Mouse (Mus musculus) G1E (cell line): ENCODE results near the gene Traf3. TPM values are rescaled to one million over a fixed set of nuclear protein-coding genes. Genes with fewer than 3 reads are reported as not detected.

ENCODE experiments used
- ATAC-seq: 2 replicates; pipeline ENCODE4 v1.8.0; 2016; ENCODE audit warnings: mild to moderate bottlenecking; ENCODE audit not compliant: insufficient number of reproducible peaks, poor library complexity, low FRiP score, severe bottlenecking; ENCODE audit errors: extremely low read depth
- DNase-seq: peaks from one replicate; pipeline ENCODE4 v3.0.0; 2012; ENCODE audit warnings: low spot score
- H3K27me3 ChIP-seq: 2 replicates; pipeline ENCODE4 v1.6.1; 2012; ENCODE audit warnings: mild to moderate bottlenecking, low read length, inconsistent platforms; ENCODE audit not compliant: insufficient read depth
- H3K36me3 ChIP-seq: replicated peaks from 2 replicates; pipeline ENCODE3; 2012; ENCODE audit warnings: mild to moderate bottlenecking, inconsistent platforms
- H3K4me1 ChIP-seq: 2 replicates; pipeline ENCODE4 v1.6.1; 2012; ENCODE audit warnings: low read depth, low read length, inconsistent platforms, mixed read lengths; ENCODE audit not compliant: insufficient read depth
- H3K4me3 ChIP-seq: 2 replicates; pipeline ENCODE4 v1.5.1; 2012; ENCODE audit warnings: low read depth, mild to moderate bottlenecking, inconsistent platforms, low read length, moderate library complexity, mixed read lengths
- H3K9me3 ChIP-seq: replicated peaks from 2 replicates; pipeline ENCODE4 v1.6.1; 2012; ENCODE audit warnings: inconsistent platforms
- CTCF ChIP-seq: IDR thresholded peaks from 2 replicates; pipeline ENCODE4 v1.5.1; 2012; ENCODE audit warnings: low read depth, low read length, inconsistent platforms, mixed read lengths
- GATA1 ChIP-seq: IDR thresholded peaks from 2 replicates; pipeline ENCODE4 v1.6.1; 2012; ENCODE audit warnings: borderline replicate concordance, low read length, inconsistent platforms, mixed read lengths
- GATA2 ChIP-seq: IDR thresholded peaks from 2 replicates; pipeline ENCODE4 v1.6.1; 2012; ENCODE audit warnings: low read depth, low read length, inconsistent platforms, borderline replicate concordance
- POLR2AphosphoS5 ChIP-seq: IDR thresholded peaks from 2 replicates; pipeline ENCODE4 v1.6.1; 2012; ENCODE audit warnings: low read depth, low read length, inconsistent platforms; ENCODE audit not compliant: insufficient replicate concordance
- TAL1 ChIP-seq: conservative IDR thresholded peaks from 2 replicates; pipeline ENCODE4 v1.6.1; 2012; ENCODE audit warnings: low read depth, low read length, inconsistent platforms, mixed read lengths
- polyA plus RNA-seq: library from polyadenylated mRNA; stranded (reverse); fragments of >175 nt; gene quantifications from 2 replicates; pipeline ENCODE4 v1.2.3, GENCODE M21; 2012
- total RNA-seq, 2 experiments: library from RNA; stranded (forward) in 1 of 2; stranded (reverse) in 1 of 2; fragments of 200-1000 nt in 1 of 2; fragments of >200 nt in 1 of 2; fragmentation: Nextera tagmentation in 1 of 2; gene quantifications; 2 replicates each; pipeline ENCODE4 v1.2.3; 2014 to 2017

Traf3 gene
- total and polyA plus RNA-seq, 3 experiments, result 0.16 TPM; not detected in 2

DNA sequence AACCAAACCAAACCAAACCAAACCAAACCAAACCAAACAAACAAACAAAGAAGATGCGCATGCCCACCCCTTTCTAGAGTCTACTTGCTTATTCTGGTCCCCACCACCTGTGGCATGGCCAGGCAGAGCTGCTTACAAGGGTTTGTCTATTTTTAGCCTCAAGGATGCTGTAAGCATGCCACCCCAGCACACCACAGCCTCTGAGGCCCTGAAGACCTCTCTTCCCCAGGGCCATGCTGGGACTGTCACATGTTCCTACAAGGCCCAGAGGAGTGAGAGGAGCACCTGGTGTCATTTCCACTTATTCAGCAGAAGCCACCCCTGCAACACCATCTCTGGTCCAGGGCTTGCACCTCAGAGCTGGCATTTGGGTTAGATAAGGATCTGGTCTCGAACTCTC lies 21.6 kb upstream of the Traf3 start:
- DNase-seq (no peak), ATAC-seq (no peak)
- H3K9me3 ChIP-seq, result peaks cover 3% of the 10 kb centered on the region; the same call in 1 of the 2 replicates
- no peaks in the 10 kb centered on the region for H3K36me3 ChIP-seq
- no peak for TF ChIP-seq CTCF
- TF ChIP-seq TAL1, result no peak
- no peak for TF ChIP-seq GATA1
- no peak for TF ChIP-seq POLR2AphosphoS5
- TF ChIP-seq GATA2, result no peak
- no peak overlapping the region for H3K4me3 ChIP-seq
- peaks cover 42% of the 10 kb centered on the region for H3K27me3 ChIP-seq
- peaks cover 3% of the 10 kb centered on the region for H3K4me1 ChIP-seq

GRCm38 (mm10) chr12:111145269-111145668 lies 20.9 kb upstream of the Traf3 start:
- peaks cover 41% of the 10 kb centered on the region for H3K27me3 ChIP-seq
- ATAC-seq (no peak), DNase-seq (no peak)
- peaks cover 3% of the 10 kb centered on the region; the same call in 1 of the 2 replicates for H3K9me3 ChIP-seq
- TF ChIP-seq CTCF, result no peak
- no peak for TF ChIP-seq GATA2
- TF ChIP-seq TAL1, result no peak
- no peak for TF ChIP-seq POLR2AphosphoS5
- TF ChIP-seq GATA1, result no peak
- H3K36me3 ChIP-seq, result no peaks in the 10 kb centered on the region
- H3K4me3 ChIP-seq, result no peak overlapping the region
- peaks cover 5% of the 10 kb centered on the region for H3K4me1 ChIP-seq

DNA sequence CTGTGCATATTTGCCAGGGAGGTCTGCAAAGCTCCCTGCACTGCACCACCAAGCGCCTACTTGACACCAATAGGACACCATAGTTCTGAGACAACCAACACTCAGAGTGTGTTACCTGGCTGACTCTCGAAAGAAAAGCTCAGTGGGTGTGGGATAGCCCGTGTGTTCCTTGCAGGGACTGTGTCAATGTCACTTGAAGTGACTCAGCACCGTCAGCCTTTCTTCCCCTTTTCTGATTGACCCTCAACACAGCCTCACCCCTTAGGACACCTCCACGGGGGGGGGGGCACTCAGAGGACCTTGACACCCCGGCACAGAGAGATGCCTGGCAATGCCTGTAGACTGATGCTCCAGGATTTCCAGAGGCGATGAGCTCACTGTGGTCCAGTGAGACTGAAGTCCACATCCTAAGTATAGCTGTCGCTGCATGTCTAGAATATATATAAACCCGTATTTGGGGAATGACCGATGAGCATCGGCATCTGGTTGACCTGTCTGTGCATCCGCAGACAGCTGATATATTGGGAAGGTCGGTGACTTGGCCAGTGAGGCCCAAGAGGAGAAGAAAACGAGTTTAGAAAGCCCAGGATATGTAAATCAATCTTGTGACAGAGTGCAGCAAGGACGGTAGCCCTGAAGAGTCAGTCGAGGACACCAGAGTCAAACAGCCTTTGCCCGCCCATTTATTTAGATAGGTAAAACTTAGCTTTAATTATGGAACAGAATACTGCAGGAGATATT lies 16.5 kb upstream of the Traf3 start:
- no peak for DNase-seq
- Histone ChIP-seq H3K4me1 (peaks cover 5% of the 10 kb centered on the region), H3K4me3 (no peak overlapping the region), H3K27me3 (peaks cover 49% of the 10 kb centered on the region), H3K9me3 (no peaks in the 10 kb centered on the region), H3K36me3 (no peaks in the 10 kb centered on the region)
- TF ChIP-seq CTCF, result no peak
- no peak for TF ChIP-seq POLR2AphosphoS5
- no peak for TF ChIP-seq GATA1
- no peak for TF ChIP-seq TAL1
- TF ChIP-seq GATA2, result no peak
- no peak for ATAC-seq

DNA sequence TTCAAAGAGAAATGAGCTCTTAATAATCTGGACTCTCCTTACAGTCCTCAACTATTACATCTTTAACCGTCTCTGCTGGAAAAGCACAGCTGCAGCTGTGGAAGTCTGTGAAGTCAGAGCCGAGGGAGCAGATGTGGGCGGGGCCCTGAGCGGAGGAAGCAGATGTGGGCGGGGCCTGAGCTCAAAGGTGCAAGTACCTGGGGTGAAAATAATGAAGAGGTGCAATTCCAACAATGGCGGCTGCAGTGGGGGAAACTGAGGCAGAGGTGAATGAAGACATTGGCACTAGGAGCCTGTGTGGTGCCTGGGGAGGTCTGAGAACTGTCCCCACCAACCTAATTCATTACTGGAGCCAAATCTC lies 16.0 kb upstream of the Traf3 start:
- H3K4me3 ChIP-seq, result no peak overlapping the region
- peaks cover 5% of the 10 kb centered on the region for H3K4me1 ChIP-seq
- ATAC-seq (no peak), DNase-seq (no peak)
- H3K36me3 ChIP-seq, result no peaks in the 10 kb centered on the region
- TF ChIP-seq CTCF (no peak), TAL1 (no peak), POLR2AphosphoS5 (no peak), GATA1 (no peak), GATA2 (no peak)
- H3K9me3 ChIP-seq, result no peaks in the 10 kb centered on the region
- H3K27me3 ChIP-seq, result peaks cover 52% of the 10 kb centered on the region

GRCm38 (mm10) chr12:111151422-111152156 lies 14.6 kb upstream of the Traf3 start:
- ATAC-seq, result no peak; the same call in 1 of the 2 replicates
- no peaks in the 10 kb centered on the region for H3K36me3 ChIP-seq
- peaks cover 5% of the 10 kb centered on the region for H3K4me1 ChIP-seq
- TF ChIP-seq TAL1 (no peak), CTCF (no peak), POLR2AphosphoS5 (no peak), GATA1 (no peak), GATA2 (no peak)
- no peak for DNase-seq
- H3K4me3 ChIP-seq, result no peak overlapping the region
- no peaks in the 10 kb centered on the region for H3K9me3 ChIP-seq
- peaks cover 53% of the 10 kb centered on the region for H3K27me3 ChIP-seq

DNA sequence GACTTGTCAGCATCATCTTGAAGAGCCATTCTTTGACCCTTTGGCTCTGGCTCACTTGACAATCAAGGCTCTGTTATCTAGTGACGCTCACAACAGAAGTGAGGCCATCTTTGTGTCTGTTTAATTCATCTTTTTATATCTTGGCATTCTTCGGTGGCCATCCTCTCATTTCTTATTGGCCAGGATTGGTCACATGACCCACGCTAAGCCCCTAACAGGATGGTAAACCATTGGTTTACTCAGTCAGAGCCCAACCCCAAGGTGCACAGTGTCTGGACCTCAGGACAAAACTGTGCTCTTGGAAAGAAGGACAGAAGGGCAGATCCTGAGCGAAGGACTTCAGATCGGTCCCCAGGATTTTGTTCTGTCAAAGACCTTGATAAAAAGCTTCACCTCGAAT lies 13.6 kb upstream of the Traf3 start:
- no peak for DNase-seq
- H3K4me1 ChIP-seq, result peaks cover 5% of the 10 kb centered on the region
- H3K9me3 ChIP-seq, result no peaks in the 10 kb centered on the region
- H3K4me3 ChIP-seq, result no peak overlapping the region
- TF ChIP-seq TAL1 (no peak), POLR2AphosphoS5 (no peak), CTCF (no peak)
- H3K27me3 ChIP-seq, result peaks cover 44% of the 10 kb centered on the region
- ATAC-seq, result no peak
- no peaks in the 10 kb centered on the region for H3K36me3 ChIP-seq
